Mouse (Mus musculus) stomach, embryonic 16.5 days (tissue): ENCODE data around the gene Itga10. TPM values are rescaled to one million over a fixed set of nuclear protein-coding genes. Genes with fewer than 3 reads are reported as not detected.
A peak's percentile ranks its signal among the peaks of the same experiment; 100 is the strongest.

ENCODE experiments used
- ATAC-seq: fragments of 200-750 bp; cut with Nextera tagmentation; 2 replicates; pipeline ENCODE4 v1.8.0; 2017; ENCODE audit warnings: moderate number of reproducible peaks, moderate TSS enrichment; ENCODE audit not compliant: insufficient read depth, low FRiP score
- H3K27ac ChIP-seq: fragments of 300-500 bp; sonication (generic); 2 replicates; pipeline ENCODE4 v1.5.1; 2014; ENCODE audit warnings: low read length
- H3K27me3 ChIP-seq: fragments of 300-500 bp; sonication (generic); 2 replicates; pipeline ENCODE4 v1.6.1; 2014; ENCODE audit warnings: low read length, control low read depth, mixed read lengths; ENCODE audit not compliant: control insufficient read depth, insufficient read depth
- H3K36me3 ChIP-seq: fragments of 300-500 bp; sonication (generic); 2 replicates; pipeline ENCODE4 v1.6.1; 2014; ENCODE audit warnings: low read length; ENCODE audit not compliant: control insufficient read depth, insufficient read depth
- H3K4me1 ChIP-seq: fragments of 300-500 bp; sonication (generic); 2 replicates; pipeline ENCODE4 v1.6.1; 2014; ENCODE audit warnings: low read length, control low read depth, mixed read lengths; ENCODE audit not compliant: control insufficient read depth, insufficient read depth
- H3K4me2 ChIP-seq: fragments of 300-500 bp; sonication (generic); 2 replicates; pipeline ENCODE4 v1.6.1; 2014; ENCODE audit warnings: low read depth, low read length, mixed read lengths
- H3K4me3 ChIP-seq: fragments of 300-500 bp; sonication (generic); replicated peaks from 2 replicates; pipeline ENCODE4 v1.5.1; 2014; ENCODE audit warnings: mild to moderate bottlenecking, low read length
- H3K9ac ChIP-seq: fragments of 300-500 bp; sonication (generic); 2 replicates; pipeline ENCODE4 v1.6.1; 2014; ENCODE audit warnings: low read length
- H3K9me3 ChIP-seq: fragments of 300-500 bp; sonication (generic); replicated peaks from 2 replicates; pipeline ENCODE4 v1.6.1; 2016; ENCODE audit warnings: low read length, control low read depth; ENCODE audit not compliant: control insufficient read depth
- WGBS: fragments of 180-500 bp; shearing (Covaris S2); extraction: QIAGEN DNeasy Blood & Tissue Kit; methylation state at CpG from one replicate; pipeline ENCODE4 v1.1.7; 2014; 5-methylcytosine and 5-hydroxymethylcytosine counted together
- polyA plus RNA-seq: library from polyadenylated mRNA; unstranded; fragments of >200 nt; fragmentation: Nextera tagmentation; extraction: Ambion mirVana; gene quantifications from 2 replicates; pipeline ENCODE4 v1.2.1, GENCODE M21; 2015

Gene Itga10
- polyA plus RNA-seq, 1 experiment from 2014 or later: 0.85 TPM

DNA sequence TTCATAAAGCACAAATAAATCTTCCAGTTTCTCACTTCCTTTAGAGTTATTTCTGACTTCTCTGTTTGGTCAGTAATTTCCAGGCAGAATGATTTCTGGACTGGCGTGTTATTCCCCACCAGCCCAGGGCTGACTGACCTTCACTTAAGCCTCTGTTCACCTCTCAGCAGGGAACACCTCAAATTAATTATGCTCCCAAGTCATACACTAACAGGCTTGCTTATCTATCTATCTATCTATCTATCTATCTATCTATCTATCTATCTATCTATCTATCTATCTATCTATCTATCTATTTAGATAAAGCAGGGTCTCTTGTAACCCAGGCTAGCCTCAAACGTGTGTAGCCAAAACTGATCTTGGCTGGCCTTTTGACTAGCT is 63.3 kb downstream of the Itga10 start:
- Histone ChIP-seq H3K27ac (no peak overlapping the region), H3K9me3 (no peaks in the 10 kb centered on the region), H3K4me2 (peak overlapping the region; percentile 99)

More for the DNA sequence above, 63.3 kb downstream of the Itga10 start:
- Histone ChIP-seq H3K4me1 (peaks cover 10% of the 10 kb centered on the region), H3K9ac (no peak overlapping the region), H3K36me3 (peaks cover 21% of the 10 kb centered on the region; the same call in 1 of the 2 replicates), H3K27me3 (no peaks in the 10 kb centered on the region), H3K4me3 (0 out of 2 replicates have a peak overlapping the region, but pooled peaks have one; percentile 62)
- ATAC-seq: no peak
- WGBS: 51% methylated on average over 2 of the region's 2 CpGs

Other genes starting within 250 kb of the Itga10 start
- 0.17 and 0.29 TPM in 2 replicates for gene BC107364, start 193.3 kb upstream of the Itga10 start, polyA plus RNA-seq
- 0.50 and 3.8 TPM in 2 replicates for gene Hfe2, start 120.4 kb upstream of the Itga10 start, polyA plus RNA-seq
- 164 and 179 TPM in 2 replicates for gene Txnip, start 87.6 kb upstream of the Itga10 start, polyA plus RNA-seq
- 0.89 and 1.1 TPM in 2 replicates for gene Gm16253, start 68.6 kb upstream of the Itga10 start, polyA plus RNA-seq
- gene Polr3gl, start 51.4 kb upstream of the Itga10 start, polyA plus RNA-seq: 26.4 and 29.8 TPM in 2 replicates
- 2.2 and 2.7 TPM in 2 replicates for gene Ankrd34a, start 48.9 kb upstream of the Itga10 start, polyA plus RNA-seq
- 7.2 and 7.5 TPM in 2 replicates for gene Lix1l, start 44.4 kb upstream of the Itga10 start, polyA plus RNA-seq
- 102 and 104 TPM in 2 replicates for gene Rbm8a, start 15.7 kb upstream of the Itga10 start, polyA plus RNA-seq
- gene Pex11b, start 10.2 kb upstream of the Itga10 start, polyA plus RNA-seq: 43.7 and 44.6 TPM in 2 replicates
- gene Gm42957, start 10.1 kb upstream of the Itga10 start, polyA plus RNA-seq: 0.07 and 0.09 TPM in 2 replicates
- 8.0 and 10.5 TPM in 2 replicates for gene Ankrd35, start 24.5 kb downstream of the Itga10 start, polyA plus RNA-seq
- gene Pias3, start 50.8 kb downstream of the Itga10 start, polyA plus RNA-seq: 54.6 and 60.2 TPM in 2 replicates
- 7.0 and 9.2 TPM in 2 replicates for gene Nudt17, start 63.0 kb downstream of the Itga10 start, polyA plus RNA-seq
- 30.3 and 33.9 TPM in 2 replicates for gene Polr3c, start 82.0 kb downstream of the Itga10 start, polyA plus RNA-seq
- 34.0 and 38.4 TPM in 2 replicates for gene Rnf115, start 82.1 kb downstream of the Itga10 start, polyA plus RNA-seq
- 4.6 and 5.2 TPM in 2 replicates for gene Pdzk1, start 183.7 kb downstream of the Itga10 start, polyA plus RNA-seq
- 0.20 and 0.30 TPM in 2 replicates for gene Cd160, start 183.8 kb downstream of the Itga10 start, polyA plus RNA-seq